ENCODE assay signal across 8 mouse cellular contexts in the genomic region with DNA sequence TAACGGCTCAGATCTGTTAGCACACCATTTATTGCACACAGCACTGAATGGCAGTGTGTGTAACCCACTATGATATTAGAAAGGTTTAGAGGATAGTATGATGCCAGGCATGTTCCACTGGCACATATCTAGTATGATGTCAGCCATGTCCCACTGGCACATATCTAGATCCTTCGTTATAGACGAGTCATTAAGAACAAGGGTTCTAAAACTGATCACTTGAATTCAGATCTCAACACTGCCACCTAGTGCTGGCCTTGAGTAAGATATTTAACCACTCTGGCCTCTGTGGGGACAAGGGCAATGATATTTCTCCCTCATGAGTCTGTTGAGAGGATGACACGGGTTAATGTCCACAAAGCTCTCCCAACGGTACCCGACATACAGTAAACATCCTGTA.
DNase-seq lines count a peak whose midpoint lies in the region; ATAC-seq and TF ChIP-seq lines count a peak whose summit lies in the region.

No protein-coding gene starts in this region.

- no peaks in the 10 kb centered on the region for H3K36me3 ChIP-seq in kidney, postnatal 0 days (ENCODE audit: insufficient read depth, low read length)
- no peaks in the 10 kb centered on the region for H3K36me3 ChIP-seq in kidney, embryonic 15.5 days
- H3K36me3 ChIP-seq in embryonic facial prominence, embryonic 11.5 days (replicated peaks; ENCODE audit: control insufficient read depth, insufficient read depth, low read depth, low read length) = no peaks in the 10 kb centered on the region
- H3K36me3 ChIP-seq in limb, embryonic 14.5 days (ENCODE audit: control insufficient read depth, insufficient read depth, low read length) = no peaks in the 10 kb centered on the region

- peak; percentile 55 for DNase-seq in kidney, postnatal 0 days (ENCODE audit: low spot score)
- DNase-seq in ES-CJ7 (ENCODE audit: low read depth, low spot score) = peak; percentile 56
- DNase-seq in adrenal gland, postnatal 14 days = peak; percentile 57
- DNase-seq in embryonic facial prominence, embryonic 11.5 days (ENCODE audit: low spot score) = peak; percentile 66
- peak; percentile 65 for DNase-seq in limb, embryonic 14.5 days (ENCODE audit: low spot score)
- peak; percentile 70 for DNase-seq in retina, postnatal 1 day

- WGBS in kidney, postnatal 0 days = 44% methylated on average over 6 of the region's 6 CpGs
- 38% methylated on average over 6 of the region's 6 CpGs for WGBS in kidney, embryonic 15.5 days
- WGBS in embryonic facial prominence, embryonic 11.5 days = 58% methylated on average over 6 of the region's 6 CpGs
- 39% methylated on average over 6 of the region's 6 CpGs for WGBS in limb, embryonic 14.5 days

- no peak for TF ChIP-seq POLR2A in limb, embryonic 14.5 days (IDR thresholded peaks at IDR 0.05; ENCODE audit: borderline replicate concordance, extremely low read depth, insufficient read depth, insufficient read length)

- no peak overlapping the region for H3K4me3 ChIP-seq in kidney, postnatal 0 days (replicated peaks; ENCODE audit: low read depth, low read length)
- H3K4me3 ChIP-seq in kidney, embryonic 15.5 days (replicated peaks) = no peak overlapping the region
- H3K4me3 ChIP-seq in embryonic facial prominence, embryonic 11.5 days (ENCODE audit: low read depth, low read length) = no peak overlapping the region
- H3K4me3 ChIP-seq in limb, embryonic 14.5 days (replicated peaks; ENCODE audit: low read length) = no peak overlapping the region

- ATAC-seq in kidney, postnatal 0 days (replicated peaks; ENCODE audit: low FRiP score, low read depth) = no peak
- ATAC-seq in kidney, embryonic 15.5 days (replicated peaks; ENCODE audit: low FRiP score) = no peak
- 0 out of 2 replicates have a peak, but pooled peaks have one; percentile 45 for ATAC-seq in embryonic facial prominence, embryonic 11.5 days (replicated peaks; ENCODE audit: insufficient number of reproducible peaks, low FRiP score, low TSS enrichment, low read depth)
- no peak for ATAC-seq in limb, embryonic 14.5 days (ENCODE audit: low FRiP score, low read depth)
- no peak for ATAC-seq in inflammation-experienced regulatory T-cells, adult 6 months

- no peak overlapping the region for H3K9ac ChIP-seq in kidney, postnatal 0 days (ENCODE audit: low read depth, low read length)
- no peak overlapping the region for H3K9ac ChIP-seq in kidney, embryonic 15.5 days
- no peak overlapping the region for H3K9ac ChIP-seq in embryonic facial prominence, embryonic 11.5 days (replicated peaks; ENCODE audit: low read length)
- H3K9ac ChIP-seq in limb, embryonic 14.5 days (ENCODE audit: low read depth, low read length, severe bottlenecking) = no peak overlapping the region

- no peak overlapping the region for H3K4me2 ChIP-seq in kidney, postnatal 0 days (ENCODE audit: low read length)
- H3K4me2 ChIP-seq in kidney, embryonic 15.5 days = no peak overlapping the region
- no peak overlapping the region for H3K4me2 ChIP-seq in embryonic facial prominence, embryonic 11.5 days (ENCODE audit: low read depth, low read length)
- H3K4me2 ChIP-seq in limb, embryonic 14.5 days (replicated peaks; ENCODE audit: low read depth, low read length, severe bottlenecking) = no peak overlapping the region

- no peak overlapping the region for H3K27ac ChIP-seq in kidney, postnatal 0 days
- no peak overlapping the region for H3K27ac ChIP-seq in kidney, embryonic 15.5 days
- no peak overlapping the region for H3K27ac ChIP-seq in embryonic facial prominence, embryonic 11.5 days (replicated peaks; ENCODE audit: low read depth, low read length)
- H3K27ac ChIP-seq in limb, embryonic 14.5 days (replicated peaks; ENCODE audit: low read depth, low read length) = no peak overlapping the region

- H3K9me3 ChIP-seq in kidney, postnatal 0 days (replicated peaks; ENCODE audit: low read length) = no peaks in the 10 kb centered on the region
- no peaks in the 10 kb centered on the region for H3K9me3 ChIP-seq in kidney, embryonic 15.5 days (replicated peaks)
- no peaks in the 10 kb centered on the region for H3K9me3 ChIP-seq in embryonic facial prominence, embryonic 11.5 days (replicated peaks; ENCODE audit: control insufficient read depth, low read length)
- H3K9me3 ChIP-seq in limb, embryonic 14.5 days (ENCODE audit: control insufficient read depth, low read length) = no peaks in the 10 kb centered on the region

- H3K4me1 ChIP-seq in kidney, postnatal 0 days (replicated peaks; ENCODE audit: insufficient read depth, low read length) = no peaks in the 10 kb centered on the region
- no peaks in the 10 kb centered on the region for H3K4me1 ChIP-seq in kidney, embryonic 15.5 days
- H3K4me1 ChIP-seq in embryonic facial prominence, embryonic 11.5 days (ENCODE audit: control insufficient read depth, insufficient read depth, low read length) = no peaks in the 10 kb centered on the region
- no peaks in the 10 kb centered on the region for H3K4me1 ChIP-seq in limb, embryonic 14.5 days (ENCODE audit: control insufficient read depth, insufficient read depth, low read length)

- TF ChIP-seq CTCF in kidney, postnatal 0 days (IDR thresholded peaks at IDR 0.05; ENCODE audit: low read depth) = peak; percentile 66

- H3K27me3 ChIP-seq in kidney, postnatal 0 days (ENCODE audit: insufficient read depth, low read length) = no peaks in the 10 kb centered on the region
- no peaks in the 10 kb centered on the region for H3K27me3 ChIP-seq in kidney, embryonic 15.5 days
- H3K27me3 ChIP-seq in embryonic facial prominence, embryonic 11.5 days (ENCODE audit: control insufficient read depth, insufficient read depth, low read length) = no peaks in the 10 kb centered on the region
- H3K27me3 ChIP-seq in limb, embryonic 14.5 days (ENCODE audit: control insufficient read depth, insufficient read depth, low read length) = no peaks in the 10 kb centered on the region
